Mouse (Mus musculus): ENCODE measurements around the gene Gm49368. TPM values are rescaled to one million over a fixed set of nuclear protein-coding genes. Genes with fewer than 3 reads are reported as not detected.
A peak's percentile ranks its signal among the peaks of the same experiment; 100 is the strongest.
"Not testable (repeated sequence)": the region's sequence is repeated elsewhere in the genome, so short reads cannot be mapped to it uniquely, and the experiment has no call there.

The Gm49368 gene
- total RNA-seq (2021) = not detected

DNA sequence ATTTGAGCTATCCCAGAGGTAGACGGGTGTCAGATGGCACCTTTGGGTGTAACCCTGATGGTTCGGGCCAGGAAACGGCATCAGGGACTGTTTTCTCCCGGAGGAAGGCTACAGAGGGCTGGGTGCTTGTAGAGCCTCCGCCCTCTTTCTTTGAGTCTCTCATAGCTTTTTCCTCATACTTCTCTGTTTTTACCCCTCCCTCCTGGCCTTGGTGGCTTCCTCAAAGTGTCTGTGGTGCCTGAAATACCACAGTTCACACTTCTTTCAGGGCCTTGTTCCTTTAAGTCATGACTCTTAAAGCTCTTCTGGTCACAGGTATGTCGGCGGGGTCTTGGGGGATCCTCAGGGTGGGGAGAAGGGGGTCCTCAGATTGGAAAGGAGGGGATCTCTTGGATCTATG is at the start of gene Gm49368, which contains the start of gene Itgam:
Gene Gm49368, plus strand, starts transcription at position 228 of the 400 bp plus-strand sequence.
Gene Itgam, plus strand, starts transcription at position 185 of the 400 bp plus-strand sequence.
- intact Hi-C loops (cut with DNase I) = no loop called here
- DNase-seq = no peak

- intact Hi-C loops (cut with DNase I) = no loop called here
- no peak for DNase-seq
Observed at GRCm38 (mm10) chr7:128013116-128013515, 49.4 kb upstream of the Gm49368 start.

- DNase-seq; intact Hi-C loops (cut with DNase I): not testable (repeated sequence)
Observed at GRCm38 (mm10) chr7:128016134-128016533, 46.3 kb upstream of the Gm49368 start.

DNA sequence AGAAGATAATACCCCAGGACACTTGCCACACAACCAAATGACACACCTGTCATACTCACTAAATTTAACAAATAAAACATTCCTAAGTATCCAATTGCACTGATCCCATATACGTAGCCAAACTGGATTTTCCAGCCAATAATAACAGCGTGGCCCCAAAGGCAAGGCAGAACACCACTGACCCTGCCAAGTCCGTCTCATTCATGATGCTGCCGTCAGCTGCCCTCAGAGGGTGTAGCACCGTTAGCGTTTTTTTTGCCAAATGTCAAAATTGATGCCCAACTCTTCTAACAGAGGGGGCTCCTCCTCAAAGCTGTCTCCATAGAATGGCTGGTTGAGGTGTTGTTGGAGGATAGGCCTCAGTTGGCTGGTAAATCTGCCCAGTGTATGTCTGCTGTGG is 45.8 kb upstream of the Gm49368 start:
- DNase-seq = no peak
- intact Hi-C loops (cut with DNase I) = no loop called here

- no peak for DNase-seq
- intact Hi-C loops (cut with DNase I) = no loop called here
Observed at GRCm38 (mm10) chr7:128018275-128018674, 44.2 kb upstream of the Gm49368 start.

- no peak for DNase-seq
- intact Hi-C loops (cut with DNase I) = no loop called here
Observed at GRCm38 (mm10) chr7:128019187-128019586, 43.3 kb upstream of the Gm49368 start.

- intact Hi-C loops (cut with DNase I) = no loop called here
- DNase-seq = no peak
Observed at GRCm38 (mm10) chr7:128022974-128023373, 39.5 kb upstream of the Gm49368 start.

GRCm38 (mm10) chr7:128023565-128023964 is 38.9 kb upstream of the Gm49368 start:
- DNase-seq = no peak
- intact Hi-C loops (cut with DNase I) = no loop called here

- no peak for DNase-seq
- intact Hi-C loops (cut with DNase I) = no loop called here
Observed at GRCm38 (mm10) chr7:128024364-128024763, 38.1 kb upstream of the Gm49368 start.

DNA sequence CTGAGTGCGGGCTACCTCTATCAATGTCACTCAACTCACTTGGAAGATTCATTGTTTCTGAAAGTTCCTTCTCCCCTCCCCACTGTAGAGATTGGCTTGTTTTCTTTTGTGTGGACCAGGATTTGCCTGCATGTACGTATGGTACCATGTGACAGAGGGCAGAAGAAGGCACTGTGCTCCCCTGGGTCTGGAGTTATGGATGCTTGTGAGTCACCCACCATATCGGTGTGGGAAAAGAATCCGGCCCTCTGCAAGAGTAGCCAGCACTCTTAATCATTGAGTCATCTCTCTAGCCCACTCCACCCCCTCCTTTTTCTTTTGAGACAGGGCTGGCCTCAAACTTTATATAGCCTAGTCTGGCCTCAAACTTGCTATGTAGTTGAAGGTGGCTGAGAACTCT is 37.6 kb upstream of the Gm49368 start:
- DNase-seq = no peak
- intact Hi-C loops (cut with DNase I) = no loop called here

DNA sequence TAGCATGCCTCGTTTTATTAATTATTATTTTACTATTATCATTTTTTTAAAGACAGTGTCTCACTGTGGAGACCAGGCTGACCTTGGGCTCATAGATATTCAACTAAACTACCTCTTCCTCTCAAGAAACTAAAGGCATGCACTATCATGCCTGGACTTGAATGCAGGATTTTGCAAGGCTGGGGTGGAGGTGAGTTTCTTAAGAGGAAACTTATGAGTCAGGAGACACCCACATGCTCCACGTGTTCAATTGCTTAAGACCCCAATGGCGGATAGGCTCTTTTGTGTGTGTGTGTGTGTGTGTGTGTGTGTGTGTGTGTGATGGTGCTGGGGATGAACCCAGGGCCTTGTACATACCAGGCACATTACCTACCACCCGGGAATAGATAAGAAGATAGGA is 37.1 kb upstream of the Gm49368 start:
- intact Hi-C loops (cut with DNase I) = no loop called here

DNA sequence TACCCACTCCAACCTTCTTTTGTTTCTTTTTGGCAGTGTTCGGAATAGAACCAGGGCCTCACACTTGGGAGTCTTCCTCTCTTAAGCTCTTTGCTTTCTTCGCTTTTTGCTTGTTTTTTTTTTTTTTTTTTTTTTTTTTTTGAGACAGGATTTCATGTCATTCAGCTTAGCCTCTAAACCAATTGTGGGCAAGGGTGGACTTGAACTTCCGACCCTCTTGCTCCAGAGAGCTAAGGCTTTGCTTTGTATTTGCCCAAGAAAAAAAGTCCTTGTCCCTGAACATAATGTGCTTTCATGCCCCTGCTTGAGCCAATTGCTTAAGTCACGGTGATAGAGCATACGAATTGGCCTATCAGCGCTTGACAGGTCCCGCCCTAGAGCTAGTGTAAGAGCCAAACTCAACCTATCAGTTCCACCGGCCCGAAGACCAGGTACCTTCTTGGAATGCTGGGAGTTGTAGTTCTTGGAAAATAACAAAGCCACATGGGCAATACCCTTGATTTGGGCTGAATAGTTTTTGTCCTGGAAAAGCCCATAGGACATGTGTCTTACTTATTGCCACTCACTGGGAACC is 31.0 kb upstream of the Gm49368 start:
- no peak for DNase-seq
- intact Hi-C loops (cut with DNase I) = no loop called here

More for the DNA sequence above, 37.1 kb upstream of the Gm49368 start:
- no peak for DNase-seq

DNA sequence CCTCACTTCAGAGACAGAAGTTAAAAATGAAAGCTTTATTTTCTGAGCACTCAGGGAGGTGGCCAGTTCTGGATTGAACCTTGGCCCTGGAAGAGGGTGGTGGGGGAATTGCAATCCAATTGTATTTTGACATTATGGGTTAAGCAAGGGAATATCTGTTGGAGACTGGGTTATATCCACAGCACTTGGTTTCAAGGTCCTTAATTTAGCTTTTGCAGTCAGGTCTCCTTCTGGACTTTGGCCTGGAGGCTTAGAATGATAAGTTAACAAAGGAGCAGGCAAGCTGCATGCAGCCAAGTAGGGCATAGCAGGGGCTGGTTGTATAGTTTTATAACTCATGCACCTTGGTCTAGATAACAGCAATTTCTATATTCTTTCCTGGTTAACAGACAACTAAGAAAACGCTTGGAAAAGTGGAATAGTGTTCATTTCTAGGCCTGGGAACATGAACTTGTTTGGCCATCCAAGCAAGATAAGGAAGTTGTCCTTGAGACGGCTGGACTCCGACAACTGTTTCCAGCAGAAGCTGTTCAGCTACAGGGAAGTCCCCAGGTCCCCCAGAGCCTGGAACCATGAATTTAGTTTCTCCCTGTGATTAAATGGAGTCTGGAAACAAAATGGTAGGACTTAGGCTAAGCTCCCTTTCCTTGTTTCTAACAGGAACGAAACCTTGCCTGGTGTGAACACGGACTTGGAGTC is 30.0 kb upstream of the Gm49368 start:
- no peak for DNase-seq
- intact Hi-C loops (cut with DNase I) = no loop called here

- intact Hi-C loops (cut with DNase I) = no loop called here
- no peak for DNase-seq
Observed at GRCm38 (mm10) chr7:128032989-128033293, 29.5 kb upstream of the Gm49368 start.

DNA sequence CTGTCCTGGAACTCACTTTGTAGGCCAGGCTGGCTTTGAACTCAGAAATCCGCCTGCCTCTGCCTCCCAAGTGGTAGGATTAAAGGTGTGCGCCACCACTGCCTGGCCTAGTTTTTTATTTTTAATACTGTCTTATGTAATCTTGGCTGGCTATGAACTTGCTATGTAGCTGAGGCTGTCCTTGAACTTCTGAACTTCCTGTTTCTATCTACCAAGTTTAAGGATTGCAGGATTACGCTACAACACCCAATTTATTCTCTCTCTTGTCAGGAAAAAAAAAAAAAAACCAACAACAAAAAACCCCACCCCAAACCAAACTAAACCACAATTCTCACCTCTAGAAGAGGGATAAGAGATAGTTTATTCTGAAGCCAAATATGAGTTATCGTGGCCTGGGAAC is 28.9 kb upstream of the Gm49368 start:
- DNase-seq = no peak
- intact Hi-C loops (cut with DNase I) = no loop called here

DNA sequence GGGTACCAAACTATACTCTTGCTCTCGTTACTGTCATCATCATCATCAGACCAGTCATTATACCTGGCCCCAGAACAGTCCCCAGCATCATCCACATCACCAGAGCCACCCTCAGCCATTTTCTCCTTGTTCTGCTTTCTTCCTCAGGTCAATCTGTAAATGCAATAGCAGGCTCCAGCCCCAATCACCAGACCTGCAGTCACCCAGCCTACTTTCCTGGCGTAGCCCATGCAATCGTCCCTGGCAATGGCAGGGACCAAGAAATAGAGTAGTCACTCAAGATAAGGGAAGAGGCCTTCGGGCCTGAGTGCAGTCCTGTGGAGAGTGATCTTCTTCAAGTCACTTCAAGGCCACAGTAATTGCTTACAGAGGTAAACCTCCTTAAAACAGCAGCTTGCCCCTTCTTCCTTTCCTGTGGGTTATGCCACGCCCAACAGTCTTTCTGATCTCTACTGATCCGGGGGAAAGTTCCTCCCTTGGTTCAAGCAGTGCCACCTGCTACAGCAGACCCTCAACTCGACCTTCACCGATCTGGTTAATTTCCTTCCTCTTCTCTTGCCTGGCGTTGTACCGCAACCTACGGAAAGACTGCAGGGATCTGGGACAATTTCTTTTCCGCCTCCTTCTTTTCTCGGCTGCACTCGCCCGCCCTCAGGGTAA is 20.2 kb upstream of the Gm49368 start:
- DNase-seq; intact Hi-C loops (cut with DNase I): not testable (repeated sequence)

GRCm38 (mm10) chr7:128044142-128044785 is 18.2 kb upstream of the Gm49368 start:
- DNase-seq = peak in 1 of 2 experiments; percentile 19
- intact Hi-C loops (cut with DNase I) = no loop called here

DNA sequence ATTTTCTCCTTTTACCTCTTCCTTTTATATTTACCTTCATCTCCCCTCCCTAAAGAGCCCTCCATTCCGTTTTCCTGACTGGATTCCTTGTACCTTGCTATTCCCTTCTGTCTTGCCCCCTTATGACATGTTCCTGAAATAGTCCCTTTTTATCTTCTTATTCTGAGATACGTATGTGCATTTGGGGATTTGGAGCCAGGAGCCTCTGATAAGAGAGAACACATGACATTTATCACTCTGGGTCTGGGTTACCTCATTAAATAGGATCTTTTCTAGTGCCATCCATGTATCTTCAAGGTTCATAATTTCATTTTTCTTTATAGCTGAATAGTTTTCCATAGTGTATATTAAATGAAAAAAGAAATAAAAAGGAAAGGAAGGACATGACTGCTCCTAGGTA is 16.8 kb upstream of the Gm49368 start:
- intact Hi-C loops (cut with DNase I) = no loop called here
- DNase-seq = no peak

DNA sequence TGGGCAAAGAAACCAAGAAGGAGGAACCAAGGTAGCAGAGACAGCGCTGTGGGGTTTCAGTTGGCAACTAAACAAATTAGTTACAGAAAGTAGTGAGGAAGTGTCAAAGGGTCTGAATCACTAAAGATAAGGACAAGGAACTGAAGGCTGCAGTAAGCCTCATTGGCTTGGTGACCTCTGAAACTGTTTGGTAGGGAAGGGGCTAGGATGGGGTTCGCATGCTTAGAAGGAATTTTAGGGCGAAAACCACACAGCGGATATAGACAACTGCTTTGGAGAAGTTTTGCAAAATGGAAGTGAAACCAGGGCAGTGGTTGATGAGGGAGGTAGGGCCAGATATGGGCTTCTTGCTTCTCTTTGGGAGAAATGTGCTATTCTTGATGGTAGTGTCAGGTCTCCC is 13.7 kb upstream of the Gm49368 start:
- no peak for DNase-seq
- intact Hi-C loops (cut with DNase I) = no loop called here

DNA sequence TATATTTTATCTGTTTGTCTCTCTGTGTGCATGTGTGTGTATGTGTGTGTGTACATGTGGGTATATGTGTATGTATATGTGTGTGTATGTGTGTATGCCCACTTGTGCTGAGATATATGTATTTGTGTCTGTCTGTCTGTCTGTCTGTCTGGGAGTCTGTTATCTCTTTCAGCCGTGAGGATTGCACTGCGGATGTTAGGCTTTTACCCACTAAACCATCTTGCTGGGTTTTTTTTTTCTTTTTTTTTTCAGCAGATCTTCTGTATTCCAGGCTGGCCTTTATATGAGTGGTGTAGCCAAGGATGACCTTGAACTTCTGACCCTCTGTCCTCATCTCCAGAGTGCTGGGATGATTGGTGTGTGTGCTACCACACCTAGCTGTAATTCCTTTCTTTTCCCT is 13.2 kb upstream of the Gm49368 start:
- intact Hi-C loops (cut with DNase I) = no loop called here
- no peak for DNase-seq

DNA sequence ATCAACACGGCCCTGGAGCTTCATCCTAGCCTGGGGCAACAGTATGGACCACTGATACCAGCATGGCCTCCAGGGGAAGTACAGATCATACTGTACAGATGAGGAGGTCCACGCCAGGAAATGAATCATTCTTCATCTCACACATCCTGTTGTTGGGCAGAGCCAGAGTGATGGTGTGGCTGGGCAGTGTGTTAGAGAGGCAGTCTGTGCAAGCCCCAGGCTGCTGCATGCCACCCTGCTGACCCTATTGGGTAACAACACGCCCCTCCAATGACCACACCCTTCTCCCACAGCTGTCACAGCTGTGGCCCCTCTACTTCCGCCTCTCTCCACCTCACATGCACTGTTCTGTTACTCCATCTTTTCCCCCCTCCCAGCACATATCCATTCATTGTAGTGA is 11.7 kb upstream of the Gm49368 start:
- peak in 1 of 2 experiments; percentile 11 for DNase-seq
- intact Hi-C loops (cut with DNase I) = no loop called here

GRCm38 (mm10) chr7:128053061-128053460 is 9.4 kb upstream of the Gm49368 start:
- intact Hi-C loops (cut with DNase I) = no loop called here
- no peak for DNase-seq

Data from heart, postnatal 10 days (tissue).